Mouse (Mus musculus) bone marrow macrophage, adult 2 months (primary cell): ENCODE results near the gene Sar1a.

Experiments
- CTCF ChIP-seq: IDR thresholded peaks from 2 replicates; pipeline ENCODE4 v1.5.1; 2012; ENCODE audit warnings: low read depth, mild to moderate bottlenecking, low read length, moderate library complexity
- POLR2A ChIP-seq: IDR thresholded peaks from 2 replicates; pipeline ENCODE4 v1.6.1; 2012; ENCODE audit warnings: mild to moderate bottlenecking, low read depth, low read length, borderline replicate concordance

DNA sequence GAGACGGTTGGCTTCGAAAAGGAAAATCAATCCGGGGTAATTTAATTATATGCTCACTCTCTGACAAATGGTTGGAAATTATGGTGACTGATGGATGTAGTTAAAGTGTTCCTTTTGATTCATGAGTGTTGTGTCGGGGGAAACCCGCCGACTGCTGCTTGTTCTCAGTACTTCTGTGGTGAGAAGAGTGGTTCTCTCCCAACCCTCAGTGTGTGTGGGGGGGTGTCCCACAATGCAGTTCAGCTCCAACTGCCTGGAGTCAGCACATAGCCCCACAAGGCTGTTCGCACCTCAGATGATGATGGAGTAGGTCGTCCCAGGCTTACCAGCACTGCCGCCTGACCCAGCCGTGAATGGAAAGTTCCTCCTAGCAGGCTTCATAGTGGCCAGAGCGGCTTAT is 49.1 kb downstream of the Sar1a start:
- no peak for TF ChIP-seq CTCF
- no peak for TF ChIP-seq POLR2A
